Mouse (Mus musculus) myocyte (in vitro differentiated cells): ENCODE measurements around the gene Pfkfb2. TPM values are rescaled to one million over a fixed set of nuclear protein-coding genes. Genes with fewer than 3 reads are reported as not detected.

Source experiments
- H3K27me3 ChIP-seq: one replicate; pipeline ENCODE4 v1.6.1; 2011; ENCODE audit not compliant: control insufficient read depth, insufficient read depth, insufficient read length
- H3K36me3 ChIP-seq: one replicate; pipeline ENCODE4 v1.6.1; 2011; ENCODE audit not compliant: control insufficient read depth, insufficient read depth
- H3K4me2 ChIP-seq: one replicate; pipeline ENCODE4 v1.6.1; 2011; ENCODE audit warnings: low read depth, control low read depth
- H3K4me3 ChIP-seq: one replicate; pipeline ENCODE4 v1.5.1; 2011; ENCODE audit warnings: mild to moderate bottlenecking, control low read depth, moderate library complexity
- H3K79me2 ChIP-seq: one replicate; pipeline ENCODE4 v1.6.1; 2011; ENCODE audit not compliant: control insufficient read depth, insufficient read depth
- H3ac ChIP-seq: one replicate; pipeline ENCODE4 v1.6.1; 2011; ENCODE audit not compliant: control insufficient read depth, insufficient read length
- CEBPB ChIP-seq: IDR thresholded peaks from 2 replicates; pipeline ENCODE4 v1.6.1; 2011; ENCODE audit warnings: mild to moderate bottlenecking, moderate library complexity; ENCODE audit not compliant: poor library complexity, insufficient read depth, severe bottlenecking
- E2F4 ChIP-seq: IDR thresholded peaks from one replicate; pipeline ENCODE4 v1.6.1; 2011; ENCODE audit warnings: mild to moderate bottlenecking, control low read depth, moderate library complexity; ENCODE audit not compliant: insufficient read depth
- MAX ChIP-seq: IDR thresholded peaks from one replicate; pipeline ENCODE4 v1.6.1; 2011; ENCODE audit warnings: low read depth, mild to moderate bottlenecking, control low read depth
- MYOD1 ChIP-seq, 3 experiments: IDR thresholded peaks; one replicate each; pipeline ENCODE4 v1.6.1; 2011; ENCODE audit warnings: control low read depth in 2 of 3, low read depth in 2 of 3, mild to moderate bottlenecking in 2 of 3, moderate library complexity in 1 of 3; ENCODE audit not compliant: insufficient read length in 2 of 3, control insufficient read depth in 1 of 3
- MYOG ChIP-seq, 3 experiments: IDR thresholded peaks; one replicate each; pipeline ENCODE4 v1.6.1; 2011; ENCODE audit warnings: control low read depth in 2 of 3, low read depth in 2 of 3, mild to moderate bottlenecking in 2 of 3; ENCODE audit not compliant: insufficient read length in 2 of 3, control insufficient read depth in 1 of 3, insufficient read depth in 1 of 3
- POLR2A ChIP-seq: IDR thresholded peaks from one replicate; pipeline ENCODE4 v1.6.1; 2011; ENCODE audit warnings: low read depth, mild to moderate bottlenecking, control low read depth, moderate library complexity; ENCODE audit not compliant: insufficient read length
- POLR2AphosphoS2 ChIP-seq: IDR thresholded peaks from one replicate; pipeline ENCODE4 v1.6.1; 2011; ENCODE audit warnings: low read depth, control low read depth; ENCODE audit not compliant: insufficient read length
- REST ChIP-seq: IDR thresholded peaks from one replicate; pipeline ENCODE4 v1.6.1; 2011; ENCODE audit warnings: mild to moderate bottlenecking, control low read depth, moderate library complexity; ENCODE audit not compliant: insufficient read depth, insufficient read length
- SRF ChIP-seq: IDR thresholded peaks from one replicate; pipeline ENCODE4 v1.6.1; 2011; ENCODE audit warnings: low read depth; ENCODE audit not compliant: control insufficient read depth, insufficient read length
- TCF12 ChIP-seq: IDR thresholded peaks from one replicate; pipeline ENCODE4 v1.6.1; 2011; ENCODE audit warnings: mild to moderate bottlenecking, control low read depth; ENCODE audit not compliant: poor library complexity, insufficient read depth, severe bottlenecking
- TCF3 ChIP-seq: IDR thresholded peaks from one replicate; pipeline ENCODE4 v1.6.1; 2011; ENCODE audit warnings: low read depth, control low read depth; ENCODE audit not compliant: insufficient read length
- USF1 ChIP-seq: IDR thresholded peaks from one replicate; pipeline ENCODE4 v1.6.1; 2011; ENCODE audit warnings: low read depth, mild to moderate bottlenecking, control low read depth, moderate library complexity
- polyA plus RNA-seq: library from polyadenylated mRNA; unstranded; fragments of >200 nt; fragmentation: generic; extraction: Trizol; gene quantifications from one replicate; pipeline ENCODE4 v1.2.1, GENCODE M21; 2012; ENCODE audit warnings: missing spikeins

Pfkfb2 gene
- polyA plus RNA-seq, 1 experiment, result 2.6 TPM

- no peaks in the 10 kb centered on the region for H3K36me3 ChIP-seq
- no peaks in the 10 kb centered on the region for H3K27me3 ChIP-seq
- no peak overlapping the region for H3K4me3 ChIP-seq
- TF ChIP-seq USF1 (no peak), REST (no peak), POLR2A (no peak), E2F4 (no peak), MYOD1 (IDR thresholded peaks at IDR 0.05; ENCODE audit: control insufficient read depth in 1 of 3, insufficient read length in 2 of 3, low read depth in 2 of 3) (no peak), POLR2AphosphoS2 (no peak), TCF12 (no peak), SRF (no peak), MAX (no peak), CEBPB (no peak)
- no peak overlapping the region for H3K4me2 ChIP-seq
- no peak overlapping the region for H3ac ChIP-seq
- H3K79me2 ChIP-seq, result no peaks in the 10 kb centered on the region
These were observed 15.2 kb upstream of the Pfkfb2 start for GRCm38 (mm10) chr1:130744217-130744616.

- TF ChIP-seq MYOG (IDR thresholded peaks at IDR 0.05; ENCODE audit: control insufficient read depth in 1 of 3, insufficient read depth in 1 of 3, insufficient read length in 2 of 3, low read depth in 2 of 3) (no peak), E2F4 (no peak), MYOD1 (IDR thresholded peaks at IDR 0.05; ENCODE audit: control insufficient read depth in 1 of 3, insufficient read length in 2 of 3, low read depth in 2 of 3) (no peak), USF1 (no peak), SRF (no peak), POLR2A (no peak), MAX (no peak), POLR2AphosphoS2 (no peak)
- Histone ChIP-seq H3K27me3 (no peaks in the 10 kb centered on the region), H3K36me3 (no peaks in the 10 kb centered on the region), H3K4me2 (no peak overlapping the region), H3K4me3 (no peak overlapping the region), H3ac (no peak overlapping the region), H3K79me2 (no peaks in the 10 kb centered on the region)
These were observed 14.7 kb upstream of the Pfkfb2 start for GRCm38 (mm10) chr1:130743775-130744174.

GRCm38 (mm10) chr1:130742201-130742600 lies 13.1 kb upstream of the Pfkfb2 start:
- Histone ChIP-seq H3K27me3 (no peaks in the 10 kb centered on the region), H3ac (no peak overlapping the region), H3K36me3 (no peaks in the 10 kb centered on the region), H3K4me3 (no peak overlapping the region), H3K4me2 (no peak overlapping the region), H3K79me2 (no peaks in the 10 kb centered on the region)
- TF ChIP-seq CEBPB (no peak), MYOG (IDR thresholded peaks at IDR 0.05; ENCODE audit: control insufficient read depth in 1 of 3, insufficient read depth in 1 of 3, insufficient read length in 2 of 3, low read depth in 2 of 3) (no peak), TCF12 (no peak), MYOD1 (IDR thresholded peaks at IDR 0.05; ENCODE audit: control insufficient read depth in 1 of 3, insufficient read length in 2 of 3, low read depth in 2 of 3) (no peak), MAX (no peak), E2F4 (no peak), POLR2AphosphoS2 (no peak), SRF (no peak), REST (no peak), POLR2A (no peak), TCF3 (no peak), USF1 (no peak)

GRCm38 (mm10) chr1:130740781-130741720 lies 12.0 kb upstream of the Pfkfb2 start:
- Histone ChIP-seq H3K4me2 (peak overlapping the region; percentile 52), H3ac (no peak overlapping the region), H3K27me3 (no peaks in the 10 kb centered on the region), H3K36me3 (no peaks in the 10 kb centered on the region), H3K79me2 (no peaks in the 10 kb centered on the region), H3K4me3 (no peak overlapping the region)
- TF ChIP-seq MAX, result no peak
- TF ChIP-seq MYOD1 (IDR thresholded peaks at IDR 0.05; ENCODE audit: control insufficient read depth in 1 of 3, insufficient read length in 2 of 3, low read depth in 2 of 3), result no peak
- no peak for TF ChIP-seq CEBPB
- no peak for TF ChIP-seq TCF12
- TF ChIP-seq MYOG (IDR thresholded peaks at IDR 0.05; ENCODE audit: control insufficient read depth in 1 of 3, insufficient read depth in 1 of 3, insufficient read length in 2 of 3, low read depth in 2 of 3), result no peak
- TF ChIP-seq POLR2A, result no peak
- TF ChIP-seq USF1, result no peak
- no peak for TF ChIP-seq REST
- TF ChIP-seq E2F4, result no peak
- TF ChIP-seq TCF3, result no peak
- TF ChIP-seq SRF, result no peak
- TF ChIP-seq POLR2AphosphoS2, result no peak

- no peak for TF ChIP-seq CEBPB
- TF ChIP-seq REST, result no peak
- no peak for TF ChIP-seq SRF
- TF ChIP-seq TCF3, result no peak
- no peak for TF ChIP-seq TCF12
- TF ChIP-seq USF1, result no peak
- no peak for TF ChIP-seq MYOD1 (IDR thresholded peaks at IDR 0.05; ENCODE audit: control insufficient read depth in 1 of 3, insufficient read length in 2 of 3, low read depth in 2 of 3)
- TF ChIP-seq POLR2A, result no peak
- TF ChIP-seq E2F4, result no peak
- no peak for TF ChIP-seq POLR2AphosphoS2
- TF ChIP-seq MAX, result no peak
- no peak for TF ChIP-seq MYOG (IDR thresholded peaks at IDR 0.05; ENCODE audit: control insufficient read depth in 1 of 3, insufficient read depth in 1 of 3, insufficient read length in 2 of 3, low read depth in 2 of 3)
- Histone ChIP-seq H3K79me2 (no peaks in the 10 kb centered on the region), H3K4me2 (peak overlapping the region; percentile 52), H3K4me3 (no peak overlapping the region), H3ac (no peak overlapping the region), H3K27me3 (no peaks in the 10 kb centered on the region), H3K36me3 (no peaks in the 10 kb centered on the region)
These were observed 11.2 kb upstream of the Pfkfb2 start for GRCm38 (mm10) chr1:130740227-130740648.
